Mouse (Mus musculus) common myeloid progenitor, adult 5-6 weeks (primary cell): Measurements from ENCODE around the gene Klrb1f. TPM values are rescaled to one million over a fixed set of nuclear protein-coding genes. Genes with fewer than 3 reads are reported as not detected.
A peak's percentile ranks its signal among the peaks of the same experiment; 100 is the strongest.
"Not testable (repeated sequence)": the region's sequence is repeated elsewhere in the genome, so short reads cannot be mapped to it uniquely, and the experiment has no call there.

Experiments used
- ATAC-seq: replicated peaks from 2 replicates; pipeline ENCODE4 v1.8.0; 2016; ENCODE audit warnings: low read depth, mild to moderate bottlenecking, moderate TSS enrichment, inconsistent platforms; ENCODE audit not compliant: poor library complexity, severe bottlenecking
- total RNA-seq: library from RNA; stranded (forward); fragments of 200-1000, 187-1606 nt; gene quantifications from 2 replicates; pipeline ENCODE4 v1.2.3, GENCODE M21; 2017

Gene Klrb1f
- total RNA-seq, 1 experiment from 2014 or later, result 11.3 TPM

DNA sequence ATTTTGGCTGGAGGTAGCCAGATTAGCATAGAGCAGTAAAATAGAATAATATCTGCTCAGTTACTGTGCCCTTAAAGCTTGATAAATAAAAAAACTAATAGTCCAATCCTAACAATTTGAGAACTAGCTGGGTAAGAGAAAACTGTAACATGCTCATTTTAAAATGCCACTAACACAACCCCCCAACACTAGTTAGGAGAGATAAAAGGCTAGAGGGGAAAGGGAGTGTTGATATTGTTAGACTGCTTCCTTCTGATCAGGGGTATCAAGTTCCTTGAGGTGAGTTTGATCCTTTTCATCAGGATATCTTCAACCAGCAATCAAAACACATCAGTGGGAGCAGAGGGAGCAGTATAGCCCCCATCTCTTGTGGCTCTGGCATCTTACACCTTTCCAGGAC lies 3.2 kb upstream of the Klrb1f start:
- ATAC-seq, result no peak

DNA sequence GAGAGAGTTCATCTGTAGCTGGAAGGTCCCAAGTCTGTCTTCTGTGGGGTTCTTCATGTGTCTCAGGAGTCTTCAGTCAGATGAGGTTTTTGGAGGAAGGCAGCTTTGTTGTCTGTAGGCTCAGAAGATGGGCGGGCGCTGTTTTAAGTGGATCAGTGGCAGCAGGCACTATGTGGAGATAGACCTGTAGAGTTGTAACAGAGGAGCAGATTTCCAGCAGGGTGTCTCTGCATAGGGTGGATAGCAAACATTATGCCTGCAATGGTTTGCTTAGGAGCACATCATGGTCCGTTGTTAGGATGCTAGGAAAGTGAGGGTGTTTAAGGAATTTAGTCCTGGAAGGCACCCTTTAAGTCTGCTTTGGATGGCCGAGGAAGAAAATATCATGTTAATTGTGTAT lies 2.7 kb downstream of the Klrb1f start:
- no peak for ATAC-seq

DNA sequence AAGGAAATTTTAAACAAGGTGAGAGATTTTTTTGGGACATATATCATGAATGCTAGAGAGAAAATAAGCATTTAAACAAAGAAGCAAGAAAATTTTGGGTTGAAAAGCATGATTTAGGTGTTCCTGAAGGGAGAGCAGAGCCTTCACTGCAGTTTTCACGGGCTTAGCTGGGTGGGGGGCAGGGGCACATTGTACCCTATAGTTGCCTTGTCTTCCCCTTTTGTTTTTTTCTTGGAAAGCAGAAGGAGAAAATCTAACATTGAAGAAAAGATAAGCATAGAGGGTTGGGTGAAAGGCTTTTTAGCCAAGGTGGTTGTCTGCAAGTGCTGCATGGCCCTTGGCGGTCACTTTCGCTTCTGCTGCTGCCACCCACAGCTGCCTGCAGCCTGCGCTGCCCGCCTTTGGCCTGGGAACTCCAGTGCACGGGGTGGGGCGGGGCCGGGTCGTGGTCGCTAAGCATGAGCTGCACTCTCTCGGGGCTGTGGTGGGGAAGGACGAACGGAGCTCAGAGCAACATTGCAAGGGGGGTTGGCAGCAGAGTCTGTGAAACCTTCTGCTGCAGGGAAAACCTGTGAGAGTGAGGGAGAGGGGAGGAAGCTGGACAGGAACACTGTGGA lies 3.3 kb downstream of the Klrb1f start:
- peak; percentile 83 for ATAC-seq

DNA sequence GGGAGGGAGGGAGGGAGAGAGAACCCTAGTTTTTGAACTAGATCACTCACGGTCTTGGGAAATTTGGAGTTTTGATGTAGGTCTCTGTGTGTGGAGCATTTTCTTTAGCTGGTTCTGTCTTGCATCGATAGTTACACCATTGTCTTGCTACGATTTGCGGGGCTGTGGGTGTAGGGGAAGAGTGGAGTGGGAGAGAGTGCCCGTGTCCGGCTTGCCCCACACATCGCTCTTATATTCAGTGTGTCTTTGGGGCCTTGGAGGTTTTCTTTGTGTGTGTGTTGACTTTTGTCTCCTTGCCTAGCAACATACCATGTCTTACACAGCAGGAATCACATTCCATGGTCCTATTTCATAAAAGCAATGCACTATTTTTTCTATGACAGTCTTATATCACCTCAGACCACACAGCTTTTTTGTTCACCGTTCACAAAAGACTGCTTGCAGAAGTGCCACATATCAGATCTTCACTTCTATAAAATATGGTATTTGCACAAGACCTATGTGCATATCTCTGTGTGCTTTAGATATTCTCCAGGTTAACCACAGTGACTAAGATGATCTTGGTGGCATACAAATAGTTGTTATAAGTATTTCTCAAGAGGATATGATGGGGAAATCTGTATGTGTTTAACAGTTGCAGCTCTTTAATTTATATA lies 4.0 kb downstream of the Klrb1f start:
- ATAC-seq, result peak; percentile 62

DNA sequence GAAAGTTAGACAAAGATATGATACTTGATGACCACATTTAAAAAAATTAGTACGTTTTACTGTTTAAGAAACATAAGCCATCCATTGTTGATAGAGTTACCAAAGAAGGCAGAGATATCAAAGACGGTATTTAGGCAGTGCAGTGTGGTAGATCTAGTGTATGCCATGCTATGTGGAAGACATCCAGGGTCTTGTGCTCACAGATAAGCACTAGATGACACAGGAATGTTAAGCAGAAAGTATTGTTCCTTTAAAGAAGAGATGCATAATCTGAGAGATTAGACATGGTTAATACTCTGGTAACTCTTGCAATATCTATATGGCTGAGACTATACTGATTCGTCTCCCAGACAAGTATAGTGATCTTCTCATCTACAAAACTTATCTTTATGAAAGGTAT lies 5.4 kb downstream of the Klrb1f start:
- ATAC-seq, result no peak

DNA sequence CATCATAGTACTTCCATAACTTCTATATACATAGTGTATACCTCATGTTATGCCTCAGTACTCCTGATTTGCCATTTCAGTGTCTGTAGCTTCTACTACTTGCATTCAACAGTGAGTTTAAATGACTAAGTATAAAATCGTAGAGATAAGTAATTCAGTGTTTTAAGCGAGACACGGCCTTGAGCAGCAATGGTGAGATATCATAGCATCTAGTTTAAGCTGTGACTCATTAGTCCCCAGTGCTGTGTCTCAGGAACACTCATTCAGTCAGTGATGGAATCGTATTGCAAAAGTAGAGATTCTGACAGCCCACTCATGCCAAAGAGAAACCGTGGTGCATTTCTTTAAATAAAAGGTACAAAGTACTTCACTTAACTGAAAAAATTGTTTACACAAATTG lies 6.0 kb downstream of the Klrb1f start:
- no peak for ATAC-seq

DNA sequence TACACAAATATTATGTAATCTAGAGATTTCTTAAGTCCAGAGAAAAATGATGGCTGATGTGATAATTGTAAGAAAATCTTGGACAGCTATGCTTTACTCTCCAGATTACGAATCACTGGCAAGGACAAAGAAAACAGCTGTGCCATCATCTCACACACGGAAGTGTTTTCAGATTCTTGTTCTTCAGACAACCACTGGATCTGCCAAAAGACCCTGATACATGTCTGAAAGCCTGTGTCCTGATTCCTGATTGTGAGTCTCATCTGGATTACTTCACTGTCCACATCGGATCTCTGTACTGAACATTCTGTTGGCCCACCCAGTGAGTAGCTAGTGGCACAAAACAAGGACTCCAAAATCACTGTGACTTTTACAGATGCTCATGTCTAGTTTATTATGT lies 10.5 kb downstream of the Klrb1f start:
- ATAC-seq, result no peak

DNA sequence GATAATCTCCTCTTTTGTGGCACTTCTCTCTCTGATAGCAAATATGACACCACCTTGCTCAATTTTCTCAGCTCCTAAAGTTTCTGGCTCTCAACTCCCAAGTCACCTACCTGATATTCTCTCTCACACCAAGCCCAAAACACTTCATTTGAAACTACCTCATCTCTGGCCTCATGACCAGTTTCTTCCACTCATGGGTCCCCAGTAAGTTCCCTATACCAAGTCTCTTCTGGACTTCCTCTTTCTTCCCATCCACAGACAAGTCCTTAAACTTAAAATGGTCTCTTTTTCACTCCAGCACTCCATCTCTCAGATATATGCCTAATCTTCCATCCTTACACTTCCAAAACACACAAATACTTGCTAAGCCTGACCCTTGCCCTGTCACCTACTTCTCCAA lies 12.3 kb downstream of the Klrb1f start:
- ATAC-seq, result peak; percentile 89

DNA sequence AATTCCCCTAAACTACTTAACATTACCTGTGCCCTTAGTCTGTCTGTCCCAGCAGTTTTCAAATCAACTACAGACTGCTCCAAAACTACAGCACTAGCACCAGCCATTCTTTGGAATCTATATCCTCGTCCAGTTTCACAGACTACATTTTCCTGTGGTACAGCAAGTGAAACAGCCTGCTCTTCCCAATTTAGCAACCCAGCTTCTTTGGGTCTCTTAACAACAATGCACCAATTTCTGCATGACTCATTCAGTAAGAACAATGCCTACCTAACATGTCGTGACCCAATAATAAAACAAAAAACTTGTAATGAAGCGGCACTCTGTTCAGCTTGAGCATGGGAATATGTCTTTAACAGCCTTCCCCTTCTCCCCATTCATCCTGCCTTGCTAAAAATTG lies 19.7 kb downstream of the Klrb1f start:
- no peak for ATAC-seq

DNA sequence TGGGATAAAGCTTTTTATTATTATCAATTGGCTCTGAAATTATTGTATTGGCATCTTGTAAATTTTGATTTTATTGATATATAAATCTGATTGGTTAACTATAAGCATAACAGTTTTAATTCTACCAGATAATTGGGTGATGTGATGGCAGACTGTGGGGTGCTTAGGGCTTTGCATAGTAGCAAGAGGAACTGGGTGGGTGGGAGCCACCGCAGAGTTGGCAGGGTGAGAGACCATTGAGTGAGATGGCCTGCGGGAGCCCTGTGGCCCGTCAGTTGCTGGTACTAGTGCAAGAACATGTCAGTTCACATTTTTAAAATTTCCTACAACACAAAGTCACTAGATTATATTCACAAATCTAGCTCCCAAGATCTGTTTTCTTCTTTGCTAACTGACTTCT lies 20.2 kb downstream of the Klrb1f start:
- ATAC-seq, result peak; percentile 72

DNA sequence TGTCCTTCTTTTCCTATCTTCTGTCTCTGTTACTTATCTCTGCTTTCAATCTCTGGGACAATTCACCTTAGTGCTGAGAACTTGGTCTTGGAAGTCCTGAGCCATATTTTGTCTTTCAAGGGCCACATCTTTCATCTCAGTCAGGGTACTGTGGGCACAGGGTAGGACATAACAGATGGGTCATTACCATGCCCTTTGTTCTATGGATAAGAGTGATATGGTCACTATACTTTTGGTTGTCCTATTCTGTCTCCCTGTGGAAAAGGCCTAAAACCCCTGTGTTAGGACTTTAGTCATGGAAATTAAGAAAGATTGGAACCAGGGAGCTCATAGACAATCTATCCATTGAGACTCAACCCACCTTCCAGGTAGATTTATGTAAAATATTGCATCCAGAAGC lies 20.8 kb downstream of the Klrb1f start:
- no peak for ATAC-seq

DNA sequence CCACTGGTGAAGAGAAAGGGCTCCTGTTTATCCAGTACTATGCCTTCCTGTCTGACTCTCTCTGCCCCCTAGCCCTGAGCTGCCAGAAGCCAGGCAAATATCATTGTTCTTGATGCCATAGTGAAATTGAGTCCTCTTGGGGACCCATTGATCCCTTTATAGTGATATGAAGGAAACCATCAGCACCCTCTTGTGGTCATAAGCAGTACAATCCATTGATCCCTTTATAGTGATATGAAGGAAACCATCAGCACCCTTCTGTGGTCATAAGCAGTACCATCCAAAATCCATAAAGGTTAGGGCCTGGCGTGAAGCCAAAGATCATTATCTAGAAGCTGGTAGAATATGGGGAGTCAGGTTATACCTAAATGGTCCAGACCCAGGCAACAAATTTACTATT lies 21.3 kb downstream of the Klrb1f start:
- ATAC-seq, result peak; percentile 99

DNA sequence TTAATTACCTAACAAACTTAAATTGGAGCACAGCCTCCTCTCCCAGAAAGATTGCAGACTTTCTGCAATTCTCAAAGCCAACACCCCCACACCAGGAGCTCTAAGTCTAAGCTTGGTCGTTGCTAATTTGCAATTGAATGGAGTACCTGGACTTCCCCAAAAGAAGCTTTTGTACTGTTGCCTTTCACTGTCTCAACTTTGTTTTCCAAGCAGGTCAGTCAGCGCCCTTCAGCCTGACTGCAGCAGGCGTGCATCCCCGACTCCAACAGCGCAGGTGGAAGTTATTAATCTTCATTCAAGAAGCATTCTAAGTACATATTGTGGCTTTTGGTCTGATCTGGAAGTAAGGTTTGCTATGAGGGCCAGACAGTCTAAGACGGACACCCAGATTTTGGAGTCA lies 39.4 kb downstream of the Klrb1f start:
- no peak for ATAC-seq

DNA sequence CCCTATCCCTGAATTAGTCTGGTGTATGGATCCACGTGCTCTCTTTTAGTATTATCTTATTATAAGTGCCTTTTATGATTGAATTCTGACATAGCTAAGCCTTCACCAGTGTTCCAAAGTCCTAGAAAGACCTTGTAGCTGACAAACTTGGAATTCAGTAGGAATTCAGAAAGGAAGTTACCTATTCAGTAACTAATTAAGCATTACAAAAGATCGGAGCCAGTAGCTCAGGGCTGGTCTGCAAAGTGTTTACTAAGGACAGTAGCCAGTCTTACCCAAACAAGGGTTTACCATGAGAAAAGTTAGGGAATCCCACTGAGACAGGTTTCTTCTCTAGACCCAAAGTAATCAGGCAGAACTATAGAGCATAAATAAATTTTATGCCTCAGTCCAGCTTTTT lies 40.3 kb downstream of the Klrb1f start:
- ATAC-seq, result not testable (repeated sequence)

DNA sequence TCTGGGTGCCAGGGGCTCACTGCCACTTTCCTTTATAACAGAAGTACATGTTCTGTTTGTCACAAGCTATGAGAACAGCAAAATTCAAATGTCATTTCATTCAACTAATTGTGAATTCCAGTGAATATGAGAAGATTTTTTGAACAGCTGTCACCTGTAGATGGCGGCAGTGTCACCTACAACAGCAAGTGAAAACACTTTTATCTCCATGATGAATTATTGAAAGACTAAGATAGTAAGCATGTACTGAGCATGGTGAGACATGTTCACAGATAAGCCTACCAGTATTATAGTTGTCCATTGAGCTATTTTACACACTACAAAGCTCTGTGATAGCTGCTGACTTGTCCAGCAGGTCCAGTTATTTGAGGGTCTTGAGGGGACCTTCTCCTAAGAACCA lies 42.5 kb downstream of the Klrb1f start:
- ATAC-seq, result no peak

DNA sequence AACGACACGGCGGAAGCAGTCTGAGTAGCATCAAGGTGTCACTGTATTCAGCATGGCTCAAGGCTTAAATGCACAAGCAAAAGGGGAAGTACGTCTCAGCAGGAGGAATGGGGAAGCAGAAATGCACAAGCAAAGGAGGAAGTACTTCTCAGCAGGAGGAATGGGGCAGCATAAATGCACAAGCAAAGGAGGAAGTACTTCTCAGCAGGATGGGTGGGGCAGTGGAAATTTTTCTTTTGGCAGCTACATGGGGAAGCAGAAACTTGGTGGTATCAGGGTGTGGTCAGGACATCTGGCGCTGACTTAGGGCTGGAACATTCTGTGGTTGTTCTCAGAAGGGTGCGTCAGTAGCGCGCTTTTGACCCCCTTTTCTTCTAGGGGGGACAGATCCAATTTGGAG lies 42.9 kb downstream of the Klrb1f start:
- ATAC-seq, result not testable (repeated sequence)

DNA sequence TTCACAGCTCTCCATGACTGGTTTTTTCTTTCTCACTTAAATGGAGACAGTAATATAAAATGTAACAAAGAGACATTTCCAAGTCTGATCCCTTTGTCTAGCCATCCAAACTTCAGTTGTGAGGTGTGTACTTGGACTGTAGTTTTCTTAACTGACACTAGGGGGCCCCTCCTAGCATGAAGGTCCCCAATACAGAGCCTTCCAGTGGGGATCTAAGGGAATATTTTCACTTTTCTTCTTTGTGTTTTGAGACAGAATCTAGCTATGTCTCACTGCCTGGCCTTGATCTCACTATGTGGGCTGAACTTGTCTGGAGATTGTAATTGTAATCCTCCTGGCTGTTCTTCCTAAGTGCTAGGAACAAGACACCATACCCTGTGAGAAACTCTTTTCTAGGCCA lies 49.5 kb downstream of the Klrb1f start:
- peak; percentile 83 for ATAC-seq

DNA sequence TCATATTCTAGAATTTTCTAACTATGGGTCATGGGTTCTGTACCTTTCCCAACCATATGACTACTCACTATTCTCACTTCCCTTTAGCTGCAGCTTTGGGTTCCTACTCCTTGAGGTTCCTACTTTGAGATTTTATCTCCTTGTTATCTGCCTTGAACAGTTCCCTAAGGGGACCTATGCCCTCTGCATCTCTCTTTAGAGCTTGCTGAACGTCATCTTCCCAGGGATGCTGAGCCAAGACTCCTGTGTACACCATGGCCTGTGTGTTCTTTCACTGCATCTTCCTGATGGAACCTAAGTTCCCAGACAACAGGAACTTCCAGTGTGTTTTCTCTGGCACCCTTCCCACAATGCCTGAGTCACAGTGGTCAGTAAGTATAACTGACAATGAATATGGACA lies 52.2 kb downstream of the Klrb1f start:
- peak; percentile 85 for ATAC-seq

DNA sequence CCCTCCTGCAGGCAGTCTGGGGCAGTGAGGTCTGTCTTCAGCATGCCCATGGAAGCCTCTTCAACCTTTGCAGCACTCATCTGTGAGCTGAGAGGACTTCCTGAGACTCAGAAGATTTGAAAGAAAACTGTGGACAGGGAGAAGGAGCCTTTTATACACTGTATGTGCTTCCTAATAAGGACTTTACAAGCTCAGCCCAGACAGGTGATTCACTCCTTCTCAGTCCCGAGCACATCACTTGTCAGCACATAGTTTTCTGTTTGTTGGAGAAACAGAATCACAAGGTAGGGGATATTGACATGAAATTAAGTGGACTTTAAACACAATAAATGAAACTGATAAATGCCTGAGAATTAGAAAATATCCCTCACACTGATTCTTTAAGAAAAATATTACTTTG lies 55.1 kb downstream of the Klrb1f start, which contains the start of gene Clec2e:
TSS of gene Clec2e (minus strand) at position 120 of the 400 bp plus-strand sequence.
- not testable (repeated sequence) for ATAC-seq

DNA sequence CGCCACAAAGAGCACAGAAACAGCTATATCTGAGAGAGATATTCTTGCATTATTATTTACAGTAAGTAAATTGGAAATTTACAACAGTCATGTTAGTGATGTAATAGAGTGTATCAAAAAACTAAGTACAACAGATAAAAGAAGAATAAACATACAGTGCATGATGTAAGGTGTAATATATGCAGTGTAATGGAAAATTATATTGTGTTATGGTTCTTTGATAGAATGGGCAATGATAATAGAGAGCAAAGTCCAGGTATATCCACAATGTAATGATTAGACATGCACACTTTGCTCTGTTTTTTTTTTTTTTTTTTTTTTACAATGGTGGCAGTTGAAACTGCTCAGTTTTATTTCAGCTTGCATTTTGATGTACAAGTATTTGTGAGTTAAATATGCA lies 55.9 kb downstream of the Klrb1f start:
- no peak for ATAC-seq

DNA sequence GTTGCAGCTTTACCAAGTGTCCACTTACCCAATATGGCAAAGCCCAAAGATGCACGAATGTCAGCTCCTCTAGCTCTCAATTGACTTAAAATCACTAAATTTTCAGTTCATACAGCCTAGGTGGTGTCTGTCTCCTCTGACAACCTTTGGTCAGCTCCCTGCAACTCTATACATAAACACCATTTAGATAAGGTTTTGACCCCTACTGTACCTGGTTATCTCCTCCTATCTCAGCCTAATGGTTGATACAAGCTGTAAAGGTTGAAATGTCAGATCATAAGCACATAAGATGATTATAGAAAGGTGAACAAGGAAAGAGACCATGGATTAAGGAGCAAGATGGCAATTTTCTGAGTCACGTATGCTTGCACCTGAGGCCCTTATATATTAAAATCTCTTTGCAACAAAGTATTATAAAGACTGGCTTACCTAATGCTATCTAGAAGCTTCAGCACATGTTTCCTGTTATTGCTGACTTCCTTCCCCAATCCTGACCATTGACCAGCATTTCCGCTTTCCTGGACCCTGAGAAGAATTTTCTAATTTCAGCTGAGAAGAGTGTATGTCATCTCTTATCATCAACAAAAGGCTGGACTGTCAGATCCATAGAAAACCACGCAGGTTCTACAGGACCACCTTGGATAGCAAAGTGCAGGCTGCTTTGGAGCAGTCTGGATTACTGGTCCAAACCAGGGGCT lies 57.3 kb downstream of the Klrb1f start:
- peak; percentile 89 for ATAC-seq
